Mouse (Mus musculus): ENCODE results near the gene Snx29. TPM values are rescaled to one million over a fixed set of nuclear protein-coding genes. Genes with fewer than 3 reads are reported as not detected.

Snx29 gene
- polyA plus RNA-seq, 1 experiment from 2014 or later = 9.5 TPM

DNA sequence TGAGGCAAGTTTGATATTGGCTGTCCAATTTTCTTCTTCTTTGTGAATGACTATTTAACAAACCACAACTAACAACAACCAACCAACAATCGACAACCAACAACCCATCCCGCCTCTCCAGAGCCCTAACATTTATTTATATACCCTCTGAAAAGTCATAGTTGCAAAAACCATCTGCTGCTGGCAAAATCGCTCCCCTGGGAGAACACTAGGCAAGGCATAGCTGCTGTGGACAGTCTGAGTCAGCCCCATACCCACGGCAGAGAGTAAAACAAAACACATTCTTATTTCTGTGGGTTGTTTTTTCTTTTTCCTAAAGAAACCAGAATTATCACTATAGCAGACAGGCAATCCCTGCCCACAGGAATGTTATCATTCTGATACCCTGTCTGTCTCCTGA, 368.0 kb downstream of the Snx29 start:
- WGBS = 72% methylated on average over 4 of the region's 4 CpGs
- Histone ChIP-seq H3K27ac (replicated peaks; ENCODE audit: low read depth, low read length) (no peak overlapping the region), H3K27me3 (ENCODE audit: control insufficient read depth, insufficient read depth, low read length) (no peaks in the 10 kb centered on the region), H3K36me3 (ENCODE audit: control insufficient read depth, insufficient read depth, low read length) (no peaks in the 10 kb centered on the region), H3K4me1 (ENCODE audit: control insufficient read depth, insufficient read depth, low read length) (no peaks in the 10 kb centered on the region), H3K4me2 (ENCODE audit: low read depth, severe bottlenecking) (no peak overlapping the region), H3K4me3 (ENCODE audit: low read depth, low read length) (no peak overlapping the region), H3K9ac (ENCODE audit: low read length) (no peak overlapping the region), H3K9me3 (ENCODE audit: control insufficient read depth, low read length) (no peaks in the 10 kb centered on the region)
- ATAC-seq (ENCODE audit: insufficient number of reproducible peaks, low FRiP score, low TSS enrichment, low read depth) = no peak
- DNase-seq (ENCODE audit: low spot score) = no peak

DNA sequence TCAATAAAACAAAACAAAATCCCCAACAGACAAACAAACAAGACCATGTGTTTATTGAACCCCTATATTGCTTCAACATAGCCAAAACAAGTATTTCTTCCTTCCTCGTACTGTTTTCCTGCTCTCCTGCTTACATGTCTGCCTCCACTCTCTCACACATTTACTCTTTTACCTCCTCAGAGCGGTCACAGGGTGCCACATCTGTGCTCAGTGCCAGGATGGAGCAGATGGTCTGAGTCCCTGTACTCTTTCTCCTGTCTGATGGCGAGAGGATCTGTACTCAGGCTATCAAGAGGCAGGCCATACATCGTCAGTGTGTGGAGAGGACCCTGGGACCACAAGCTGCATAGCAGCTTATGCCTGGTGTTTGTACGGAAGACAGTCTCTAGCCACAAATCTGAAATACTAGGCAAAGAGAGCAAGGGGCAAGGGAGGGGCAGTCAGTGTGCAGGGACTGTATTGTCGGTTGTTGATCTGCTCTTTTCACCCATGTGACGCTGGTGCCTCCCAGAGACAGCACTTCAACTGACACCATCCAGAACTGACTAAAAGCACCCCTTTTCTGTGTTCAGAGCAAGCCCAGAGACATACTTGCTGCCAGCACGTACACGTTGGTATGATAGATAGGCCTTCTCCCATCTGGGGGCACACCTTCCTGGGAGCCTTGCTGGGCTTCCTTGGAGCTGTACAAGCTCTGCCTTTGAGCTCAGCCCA, 368.9 kb downstream of the Snx29 start:
- Histone ChIP-seq H3K9ac (ENCODE audit: low read length) (no peak overlapping the region), H3K36me3 (ENCODE audit: control insufficient read depth, insufficient read depth, low read length) (no peaks in the 10 kb centered on the region), H3K4me3 (ENCODE audit: low read depth, low read length) (no peak overlapping the region), H3K4me2 (ENCODE audit: low read depth, severe bottlenecking) (no peak overlapping the region), H3K4me1 (ENCODE audit: control insufficient read depth, insufficient read depth, low read length) (no peaks in the 10 kb centered on the region), H3K27me3 (ENCODE audit: control insufficient read depth, insufficient read depth, low read length) (no peaks in the 10 kb centered on the region), H3K27ac (replicated peaks; ENCODE audit: low read depth, low read length) (no peak overlapping the region), H3K9me3 (ENCODE audit: control insufficient read depth, low read length) (no peaks in the 10 kb centered on the region)
- no peak for ATAC-seq (ENCODE audit: insufficient number of reproducible peaks, low FRiP score, low TSS enrichment, low read depth)
- no peak for DNase-seq (ENCODE audit: low spot score)
- 73% methylated on average over 9 of the region's 9 CpGs for WGBS

DNA sequence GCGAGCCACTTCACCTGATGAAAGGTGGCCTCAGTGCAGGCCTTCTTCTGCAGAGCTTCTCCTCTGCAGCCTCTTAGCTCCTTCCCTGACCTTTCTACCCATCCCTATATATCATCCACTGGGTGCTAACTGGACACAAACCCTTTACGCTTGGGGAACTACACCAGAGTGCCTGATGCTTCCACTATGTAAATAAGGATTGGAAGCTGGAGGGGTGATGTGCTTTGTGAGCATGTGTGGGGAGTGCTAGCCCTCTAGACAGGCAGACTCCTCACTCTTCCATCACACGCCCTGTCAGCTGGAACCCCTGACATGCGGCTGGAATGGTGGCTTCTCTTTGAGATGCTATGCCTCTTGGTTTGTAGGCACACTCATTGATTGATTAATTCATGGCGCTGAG, 370.0 kb downstream of the Snx29 start:
- ATAC-seq (ENCODE audit: insufficient number of reproducible peaks, low FRiP score, low TSS enrichment, low read depth) (no peak), DNase-seq (ENCODE audit: low spot score) (no peak)
- Histone ChIP-seq H3K9ac (ENCODE audit: low read length) (no peak overlapping the region), H3K4me2 (ENCODE audit: low read depth, severe bottlenecking) (no peak overlapping the region), H3K27ac (replicated peaks; ENCODE audit: low read depth, low read length) (no peak overlapping the region), H3K9me3 (ENCODE audit: control insufficient read depth, low read length) (no peaks in the 10 kb centered on the region), H3K36me3 (ENCODE audit: control insufficient read depth, insufficient read depth, low read length) (no peaks in the 10 kb centered on the region), H3K4me3 (ENCODE audit: low read depth, low read length) (no peak overlapping the region), H3K4me1 (ENCODE audit: control insufficient read depth, insufficient read depth, low read length) (no peaks in the 10 kb centered on the region), H3K27me3 (ENCODE audit: control insufficient read depth, insufficient read depth, low read length) (no peaks in the 10 kb centered on the region)
- WGBS = 67% methylated on average over 5 of the region's 5 CpGs

DNA sequence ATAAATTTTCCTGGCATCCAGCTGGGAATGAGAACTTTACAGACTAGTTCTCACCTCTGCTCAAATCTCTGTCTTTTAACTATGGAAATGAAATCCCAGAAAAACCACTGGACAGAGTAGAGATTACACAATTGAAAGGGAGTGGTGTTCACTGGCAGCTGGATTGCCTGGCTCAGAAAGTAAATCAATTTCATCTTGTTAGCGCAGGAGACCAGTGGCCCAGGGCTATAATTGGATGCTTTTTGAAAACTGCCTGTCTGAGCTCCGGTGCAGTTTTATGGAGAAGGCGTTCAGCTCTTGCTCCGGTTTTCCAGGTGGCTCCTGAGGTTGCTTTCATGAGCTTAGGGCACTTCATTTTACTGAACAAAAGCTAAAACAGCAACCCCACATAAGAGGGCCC, 371.7 kb downstream of the Snx29 start:
- no peaks in the 10 kb centered on the region for H3K9me3 ChIP-seq (ENCODE audit: control insufficient read depth, low read length)
- 29% methylated on average over 4 of the region's 4 CpGs for WGBS

DNA sequence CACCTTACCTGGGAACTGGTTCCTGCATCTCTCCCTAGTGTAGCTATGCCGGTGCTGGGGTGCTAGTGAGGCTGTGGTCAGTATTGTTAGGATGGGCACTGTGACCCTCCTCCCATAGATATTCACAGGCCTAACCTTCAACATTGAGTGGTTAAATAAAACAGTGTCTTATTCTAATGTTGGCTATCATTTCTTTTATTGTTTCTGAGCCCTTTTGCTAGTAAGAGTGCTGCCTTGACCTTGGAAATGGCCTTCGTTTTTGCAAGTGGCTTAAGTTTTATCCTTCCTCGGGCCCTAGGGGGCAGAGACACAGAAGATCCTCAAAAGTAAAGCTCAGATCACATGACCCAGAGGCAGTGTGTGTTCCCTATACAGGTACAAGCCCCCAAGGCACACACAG, 374.1 kb downstream of the Snx29 start:
- Histone ChIP-seq H3K27ac (replicated peaks; ENCODE audit: low read depth, low read length) (no peak overlapping the region), H3K36me3 (ENCODE audit: control insufficient read depth, insufficient read depth, low read length) (no peaks in the 10 kb centered on the region), H3K9me3 (ENCODE audit: control insufficient read depth, low read length) (no peaks in the 10 kb centered on the region), H3K27me3 (ENCODE audit: control insufficient read depth, insufficient read depth, low read length) (no peaks in the 10 kb centered on the region), H3K9ac (ENCODE audit: low read length) (no peak overlapping the region), H3K4me2 (ENCODE audit: low read depth, severe bottlenecking) (no peak overlapping the region), H3K4me3 (ENCODE audit: low read depth, low read length) (no peak overlapping the region), H3K4me1 (ENCODE audit: control insufficient read depth, insufficient read depth, low read length) (no peaks in the 10 kb centered on the region)
- WGBS = 83% methylated on average over 3 of the region's 3 CpGs
- DNase-seq (ENCODE audit: low spot score) (no peak), ATAC-seq (ENCODE audit: insufficient number of reproducible peaks, low FRiP score, low TSS enrichment, low read depth) (no peak)

More for the DNA sequence above, 371.7 kb downstream of the Snx29 start:
- DNase-seq (ENCODE audit: low spot score) (peak; percentile 32), ATAC-seq (ENCODE audit: insufficient number of reproducible peaks, low FRiP score, low TSS enrichment, low read depth) (no peak)
- Histone ChIP-seq H3K9ac (ENCODE audit: low read length) (no peak overlapping the region), H3K4me2 (ENCODE audit: low read depth, severe bottlenecking) (no peak overlapping the region), H3K27me3 (ENCODE audit: control insufficient read depth, insufficient read depth, low read length) (no peaks in the 10 kb centered on the region), H3K36me3 (ENCODE audit: control insufficient read depth, insufficient read depth, low read length) (no peaks in the 10 kb centered on the region), H3K27ac (replicated peaks; ENCODE audit: low read depth, low read length) (no peak overlapping the region), H3K4me1 (ENCODE audit: control insufficient read depth, insufficient read depth, low read length) (no peaks in the 10 kb centered on the region), H3K4me3 (ENCODE audit: low read depth, low read length) (no peak overlapping the region)

DNA sequence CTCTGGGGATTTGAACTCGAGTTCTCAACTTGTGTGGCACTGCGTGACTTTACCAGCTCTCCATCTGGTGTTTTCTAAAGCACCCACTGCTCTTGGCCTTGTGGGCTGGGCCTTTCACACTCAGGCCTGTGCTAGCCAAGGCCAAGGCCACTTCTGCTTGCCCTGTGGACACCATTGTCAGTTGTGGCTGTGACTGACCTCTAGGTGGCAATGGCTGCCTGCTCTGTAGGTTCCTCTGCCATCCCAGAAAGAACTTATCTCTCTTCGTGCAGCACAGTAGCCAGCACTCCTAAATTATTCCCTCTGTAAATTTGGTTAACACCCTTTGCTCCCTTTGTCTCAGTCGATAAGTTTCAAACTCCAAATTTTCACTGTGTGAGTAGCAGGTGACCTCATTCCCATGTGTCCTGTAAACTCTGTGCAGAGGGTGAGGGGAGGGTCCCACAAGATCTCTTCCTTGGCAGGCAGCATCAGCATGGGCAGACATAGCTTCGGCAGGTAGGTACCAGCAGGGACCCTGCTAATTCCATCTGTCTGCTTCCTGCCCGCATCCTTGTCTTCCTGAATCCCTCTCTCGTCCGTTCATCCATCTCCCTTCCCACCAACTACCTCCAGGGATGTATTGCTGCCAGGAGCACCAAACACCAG, 375.1 kb downstream of the Snx29 start:
- H3K9me3 ChIP-seq (ENCODE audit: control insufficient read depth, low read length) = no peaks in the 10 kb centered on the region
- no peak overlapping the region for H3K4me3 ChIP-seq (ENCODE audit: low read depth, low read length)
- peak; percentile 43 for DNase-seq (ENCODE audit: low spot score)
- 70% methylated on average over 8 of the region's 8 CpGs for WGBS
- H3K27me3 ChIP-seq (ENCODE audit: control insufficient read depth, insufficient read depth, low read length) = no peaks in the 10 kb centered on the region
- no peak for ATAC-seq (ENCODE audit: insufficient number of reproducible peaks, low FRiP score, low TSS enrichment, low read depth)
- H3K4me1 ChIP-seq (ENCODE audit: control insufficient read depth, insufficient read depth, low read length) = no peaks in the 10 kb centered on the region
- no peak overlapping the region for H3K9ac ChIP-seq (ENCODE audit: low read length)
- no peak overlapping the region for H3K4me2 ChIP-seq (ENCODE audit: low read depth, severe bottlenecking)
- H3K36me3 ChIP-seq (ENCODE audit: control insufficient read depth, insufficient read depth, low read length) = no peaks in the 10 kb centered on the region
- H3K27ac ChIP-seq (replicated peaks; ENCODE audit: low read depth, low read length) = no peak overlapping the region

GRCm38 (mm10) chr16:11701579-11701978, 378.9 kb downstream of the Snx29 start:
- Histone ChIP-seq H3K27ac (replicated peaks; ENCODE audit: low read depth, low read length) (no peak overlapping the region), H3K9me3 (ENCODE audit: control insufficient read depth, low read length) (no peaks in the 10 kb centered on the region), H3K4me3 (ENCODE audit: low read depth, low read length) (no peak overlapping the region), H3K4me1 (ENCODE audit: control insufficient read depth, insufficient read depth, low read length) (no peaks in the 10 kb centered on the region), H3K36me3 (ENCODE audit: control insufficient read depth, insufficient read depth, low read length) (no peaks in the 10 kb centered on the region), H3K4me2 (ENCODE audit: low read depth, severe bottlenecking) (no peak overlapping the region), H3K27me3 (ENCODE audit: control insufficient read depth, insufficient read depth, low read length) (no peaks in the 10 kb centered on the region), H3K9ac (ENCODE audit: low read length) (no peak overlapping the region)
- no peak for DNase-seq (ENCODE audit: low spot score)
- ATAC-seq (ENCODE audit: insufficient number of reproducible peaks, low FRiP score, low TSS enrichment, low read depth) = no peak
- 100% methylated on average over 1 of the region's 1 CpGs for WGBS

DNA sequence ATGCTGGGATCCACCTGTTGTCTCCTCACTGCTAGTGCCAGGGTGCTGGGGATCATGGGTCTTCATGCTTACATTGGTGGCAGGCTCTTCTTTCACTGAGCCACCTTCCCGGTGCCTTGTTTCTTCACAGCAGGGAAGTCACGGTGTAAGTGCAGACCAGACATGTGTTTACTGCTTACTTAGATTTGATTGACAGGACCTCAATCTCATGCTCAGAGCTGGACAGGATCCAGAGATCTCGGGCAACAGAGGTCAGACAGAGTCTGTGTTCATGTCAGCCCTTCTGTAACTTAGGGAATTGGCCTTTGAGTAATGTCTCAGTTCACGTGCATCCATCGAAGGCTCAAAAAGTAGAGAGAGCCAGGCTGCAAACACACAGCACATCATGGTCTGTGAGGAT, 381.4 kb downstream of the Snx29 start:
- no peaks in the 10 kb centered on the region for H3K36me3 ChIP-seq (ENCODE audit: control insufficient read depth, insufficient read depth, low read length)
- H3K4me2 ChIP-seq (ENCODE audit: low read depth, severe bottlenecking) = no peak overlapping the region
- no peaks in the 10 kb centered on the region for H3K9me3 ChIP-seq (ENCODE audit: control insufficient read depth, low read length)
- DNase-seq (ENCODE audit: low spot score) (no peak), ATAC-seq (ENCODE audit: insufficient number of reproducible peaks, low FRiP score, low TSS enrichment, low read depth) (no peak)
- no peak overlapping the region for H3K9ac ChIP-seq (ENCODE audit: low read length)
- H3K4me3 ChIP-seq (ENCODE audit: low read depth, low read length) = no peak overlapping the region
- no peaks in the 10 kb centered on the region for H3K27me3 ChIP-seq (ENCODE audit: control insufficient read depth, insufficient read depth, low read length)
- H3K27ac ChIP-seq (replicated peaks; ENCODE audit: low read depth, low read length) = no peak overlapping the region
- WGBS = 70% methylated on average over 5 of the region's 5 CpGs
- no peaks in the 10 kb centered on the region for H3K4me1 ChIP-seq (ENCODE audit: control insufficient read depth, insufficient read depth, low read length)

Data from limb, embryonic 11.5 days (tissue).